Mouse (Mus musculus): ENCODE results near the gene BC004004. TPM values are rescaled to one million over a fixed set of nuclear protein-coding genes. Genes with fewer than 3 reads are reported as not detected.

The BC004004 gene
- polyA plus RNA-seq, 1 experiment from 2014 or later: 112 TPM

GRCm38 (mm10) chr17:29282216-29282952 is 13.8 kb downstream of the BC004004 start:
- H3K36me3 ChIP-seq (replicated peaks): peaks cover 13% of the 10 kb centered on the region; the same call in 1 of the 2 replicates
- ATAC-seq (replicated peaks): no peak
- H3K27me3 ChIP-seq (replicated peaks): no peaks in the 10 kb centered on the region
- H3K4me1 ChIP-seq: peaks cover 7% of the 10 kb centered on the region; the same call in 1 of the 2 replicates
- no peak overlapping the region for H3K9ac ChIP-seq
- 0 out of 2 replicates have a peak overlapping the region, but pooled peaks have one; percentile 15 for H3K27ac ChIP-seq
- no peaks in the 10 kb centered on the region for H3K9me3 ChIP-seq
- 50% methylated on average over 21 of the region's 21 CpGs for WGBS
- no peak overlapping the region for H3K4me2 ChIP-seq
- no peak overlapping the region for H3K4me3 ChIP-seq

- Histone ChIP-seq H3K36me3 (replicated peaks) (peaks cover 16% of the 10 kb centered on the region), H3K4me1 (no peaks in the 10 kb centered on the region), H3K27me3 (replicated peaks) (no peaks in the 10 kb centered on the region), H3K9me3 (no peaks in the 10 kb centered on the region), H3K4me3 (no peak overlapping the region), H3K9ac (no peak overlapping the region), H3K27ac (no peak overlapping the region), H3K4me2 (no peak overlapping the region)
- no peak for ATAC-seq (replicated peaks)
- 87% methylated on average over 7 of the region's 7 CpGs for WGBS
Observed at GRCm38 (mm10) chr17:29291793-29292192, 23.2 kb downstream of the BC004004 start.

- Histone ChIP-seq H3K4me1 (no peaks in the 10 kb centered on the region), H3K27ac (no peak overlapping the region), H3K9ac (no peak overlapping the region), H3K4me2 (no peak overlapping the region), H3K27me3 (replicated peaks) (no peaks in the 10 kb centered on the region), H3K36me3 (replicated peaks) (peaks cover 19% of the 10 kb centered on the region), H3K4me3 (no peak overlapping the region), H3K9me3 (no peaks in the 10 kb centered on the region)
- WGBS: 89% methylated on average over 3 of the region's 3 CpGs
- ATAC-seq (replicated peaks): no peak
Observed at GRCm38 (mm10) chr17:29292996-29293395, 24.4 kb downstream of the BC004004 start.

GRCm38 (mm10) chr17:29293807-29294605 is 25.4 kb downstream of the BC004004 start:
- no peak for ATAC-seq (replicated peaks)
- whole genome bisulfite sequencing: 82% methylated on average over 9 of the region's 9 CpGs
- Histone ChIP-seq H3K36me3 (replicated peaks) (peaks cover 19% of the 10 kb centered on the region), H3K4me2 (no peak overlapping the region), H3K9me3 (no peaks in the 10 kb centered on the region), H3K9ac (no peak overlapping the region), H3K4me1 (no peaks in the 10 kb centered on the region), H3K27me3 (replicated peaks) (no peaks in the 10 kb centered on the region), H3K4me3 (no peak overlapping the region), H3K27ac (no peak overlapping the region)

- no peak for ATAC-seq (replicated peaks)
- no peak overlapping the region for H3K9ac ChIP-seq
- H3K27ac ChIP-seq: no peak overlapping the region
- H3K4me2 ChIP-seq: no peak overlapping the region
- no peaks in the 10 kb centered on the region for H3K4me1 ChIP-seq
- no peaks in the 10 kb centered on the region for H3K27me3 ChIP-seq (replicated peaks)
- H3K36me3 ChIP-seq (replicated peaks): peaks cover 27% of the 10 kb centered on the region
- H3K9me3 ChIP-seq: no peaks in the 10 kb centered on the region
- no peak overlapping the region for H3K4me3 ChIP-seq
- 82% methylated on average over 5 of the region's 5 CpGs for whole genome bisulfite sequencing
Observed at GRCm38 (mm10) chr17:29295835-29296234, 27.2 kb downstream of the BC004004 start.

GRCm38 (mm10) chr17:29297321-29297720 is 28.7 kb downstream of the BC004004 start:
- Histone ChIP-seq H3K27ac (no peak overlapping the region), H3K9ac (no peak overlapping the region), H3K9me3 (no peaks in the 10 kb centered on the region), H3K27me3 (replicated peaks) (no peaks in the 10 kb centered on the region), H3K4me1 (no peaks in the 10 kb centered on the region), H3K4me3 (no peak overlapping the region), H3K4me2 (no peak overlapping the region), H3K36me3 (replicated peaks) (peaks cover 33% of the 10 kb centered on the region)
- 90% methylated on average over 10 of the region's 10 CpGs for WGBS
- ATAC-seq (replicated peaks): no peak

- no peak overlapping the region for H3K9ac ChIP-seq
Observed at GRCm38 (mm10) chr17:29297813-29298212, 29.2 kb downstream of the BC004004 start.

GRCm38 (mm10) chr17:29299282-29299681 is 30.7 kb downstream of the BC004004 start:
- ATAC-seq (replicated peaks): no peak
- Histone ChIP-seq H3K4me2 (no peak overlapping the region), H3K36me3 (replicated peaks) (peaks cover 33% of the 10 kb centered on the region), H3K4me1 (no peaks in the 10 kb centered on the region), H3K9me3 (no peaks in the 10 kb centered on the region), H3K4me3 (no peak overlapping the region), H3K27me3 (replicated peaks) (no peaks in the 10 kb centered on the region), H3K27ac (no peak overlapping the region), H3K9ac (no peak overlapping the region)
- 82% methylated on average over 4 of the region's 4 CpGs for WGBS

More at GRCm38 (mm10) chr17:29297813-29298212, 29.2 kb downstream of the BC004004 start:
- no peak overlapping the region for H3K4me3 ChIP-seq
- H3K9me3 ChIP-seq: no peaks in the 10 kb centered on the region
- H3K4me1 ChIP-seq: no peaks in the 10 kb centered on the region
- WGBS: 89% methylated on average over 6 of the region's 6 CpGs
- peaks cover 36% of the 10 kb centered on the region for H3K36me3 ChIP-seq (replicated peaks)
- no peak for ATAC-seq (replicated peaks)
- no peaks in the 10 kb centered on the region for H3K27me3 ChIP-seq (replicated peaks)
- H3K27ac ChIP-seq: no peak overlapping the region
- H3K4me2 ChIP-seq: no peak overlapping the region

GRCm38 (mm10) chr17:29300926-29301325 is 32.3 kb downstream of the BC004004 start:
- Histone ChIP-seq H3K27ac (no peak overlapping the region), H3K9ac (no peak overlapping the region), H3K4me3 (no peak overlapping the region), H3K4me1 (no peaks in the 10 kb centered on the region), H3K4me2 (no peak overlapping the region), H3K27me3 (replicated peaks) (no peaks in the 10 kb centered on the region), H3K36me3 (replicated peaks) (peaks cover 21% of the 10 kb centered on the region), H3K9me3 (no peaks in the 10 kb centered on the region)
- 93% methylated on average over 7 of the region's 7 CpGs for WGBS
- ATAC-seq (replicated peaks): no peak

- WGBS: 95% methylated on average over 6 of the region's 6 CpGs
- peaks cover 20% of the 10 kb centered on the region for H3K36me3 ChIP-seq (replicated peaks)
Observed at GRCm38 (mm10) chr17:29301421-29301820, 32.8 kb downstream of the BC004004 start.

GRCm38 (mm10) chr17:29302149-29302548 is 33.6 kb downstream of the BC004004 start:
- ATAC-seq (replicated peaks): no peak
- 73% methylated on average over 5 of the region's 5 CpGs for WGBS
- Histone ChIP-seq H3K27ac (no peak overlapping the region), H3K4me3 (no peak overlapping the region), H3K9me3 (no peaks in the 10 kb centered on the region), H3K27me3 (replicated peaks) (no peaks in the 10 kb centered on the region), H3K4me1 (no peaks in the 10 kb centered on the region), H3K9ac (no peak overlapping the region), H3K36me3 (replicated peaks) (peaks cover 20% of the 10 kb centered on the region), H3K4me2 (no peak overlapping the region)

More at GRCm38 (mm10) chr17:29301421-29301820, 32.8 kb downstream of the BC004004 start:
- ATAC-seq (replicated peaks): no peak
- no peak overlapping the region for H3K9ac ChIP-seq
- H3K27ac ChIP-seq: no peak overlapping the region
- no peak overlapping the region for H3K4me2 ChIP-seq
- H3K9me3 ChIP-seq: no peaks in the 10 kb centered on the region
- no peaks in the 10 kb centered on the region for H3K27me3 ChIP-seq (replicated peaks)
- no peak overlapping the region for H3K4me3 ChIP-seq
- no peaks in the 10 kb centered on the region for H3K4me1 ChIP-seq

- no peak for ATAC-seq (replicated peaks)
Observed at GRCm38 (mm10) chr17:29303087-29303486, 34.5 kb downstream of the BC004004 start.

More at GRCm38 (mm10) chr17:29303087-29303486, 34.5 kb downstream of the BC004004 start:
- H3K9me3 ChIP-seq: no peaks in the 10 kb centered on the region
- no peak overlapping the region for H3K4me2 ChIP-seq
- H3K36me3 ChIP-seq (replicated peaks): peaks cover 17% of the 10 kb centered on the region
- H3K27ac ChIP-seq: no peak overlapping the region
- no peak overlapping the region for H3K4me3 ChIP-seq
- H3K9ac ChIP-seq: no peak overlapping the region
- WGBS: 49% methylated on average over 3 of the region's 3 CpGs
- H3K4me1 ChIP-seq: no peaks in the 10 kb centered on the region
- no peaks in the 10 kb centered on the region for H3K27me3 ChIP-seq (replicated peaks)

Measured in midbrain, embryonic 15.5 days (tissue).